24 mouse cellular contexts compared by ENCODE assay signal in the genomic region with DNA sequence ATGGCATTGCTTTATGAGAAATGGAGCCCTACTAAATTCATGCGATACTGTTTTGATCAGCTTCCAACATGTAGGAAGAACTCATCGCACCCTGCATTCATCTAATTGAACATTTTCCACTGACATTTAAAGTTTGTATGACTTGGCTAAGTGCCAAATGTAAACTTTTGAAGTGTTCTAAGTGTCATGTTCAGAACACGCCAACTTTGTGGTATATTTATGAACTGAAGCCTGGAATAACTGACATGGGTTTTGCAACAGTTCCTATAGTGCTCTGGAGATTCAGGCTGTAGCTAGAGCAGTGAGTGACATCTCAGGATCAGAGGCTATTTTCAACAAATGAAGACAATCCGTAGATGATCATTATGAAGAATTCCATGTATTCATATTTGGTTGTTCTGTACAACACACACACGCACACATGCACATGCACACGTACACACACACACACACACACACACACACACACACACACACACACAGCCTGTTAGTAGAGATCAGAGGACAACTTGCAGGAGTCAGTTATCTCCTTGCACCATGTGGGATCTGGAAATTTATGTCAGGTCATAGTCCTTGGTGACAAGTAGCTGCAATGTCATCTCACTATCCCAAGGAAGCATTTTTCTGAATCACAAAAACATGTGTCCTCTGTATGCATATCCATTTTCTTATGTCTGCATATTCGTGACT.
"Had no signal": no experiment of that assay in that cellular context is flagged by ENCODE, and none has a peak within 500 bp of the region (broad histone marks: within the 10 kb centered on the region; RNA-seq: fewer than 3 reads in every experiment).

No protein-coding gene starts in this region.

- H3K27ac ChIP-seq: heart, embryonic 10.5 days; hindbrain, embryonic 10.5 days; hindbrain, embryonic 12.5 days; hindbrain, embryonic 14.5 days; intestine, embryonic 15.5 days; layer of hippocampus, adult 2 months; left cerebral cortex, adult 2 months; limb, embryonic 13.5 days had no signal

- H3K9ac ChIP-seq: heart, embryonic 12.5 days; hindbrain, embryonic 12.5 days; hindbrain, embryonic 14.5 days; intestine, embryonic 15.5 days; limb, embryonic 13.5 days had no signal

- H3K9me3 ChIP-seq: heart, embryonic 10.5 days; heart, embryonic 12.5 days; hindbrain, embryonic 10.5 days; hindbrain, embryonic 12.5 days; intestine, embryonic 15.5 days; limb, embryonic 13.5 days had no signal

- H3K36me3 ChIP-seq: heart, embryonic 10.5 days; heart, embryonic 12.5 days; hindbrain, embryonic 10.5 days; hindbrain, embryonic 12.5 days; intestine, embryonic 15.5 days; limb, embryonic 13.5 days had no signal

- DNase-seq: gastrocnemius, postnatal 10 days; gastrocnemius, postnatal 25 days; heart, adult 18-20 months; heart, postnatal 10 days; heart, postnatal 4 days; kidney, adult 18-20 months; kidney, adult 8-10 months; kidney, postnatal 10 days; kidney, postnatal 25 days; kidney, postnatal 4 days; liver had no signal

- H3K4me2 ChIP-seq: heart, embryonic 12.5 days; hindbrain, embryonic 12.5 days; hindbrain, embryonic 14.5 days; intestine, embryonic 15.5 days; limb, embryonic 13.5 days; liver, embryonic 11.5 days had no signal

- H3K4me3 ChIP-seq: heart, embryonic 10.5 days; heart, embryonic 12.5 days; hindbrain, embryonic 10.5 days; hindbrain, embryonic 12.5 days; intestine, embryonic 15.5 days; layer of hippocampus, adult 2 months; left cerebral cortex, adult 2 months; limb, embryonic 13.5 days had no signal

- H3K4me1 ChIP-seq: heart, embryonic 10.5 days; heart, embryonic 12.5 days; hindbrain, embryonic 10.5 days; hindbrain, embryonic 12.5 days; intestine, embryonic 15.5 days; limb, embryonic 13.5 days had no signal

- H3K27me3 ChIP-seq: heart, embryonic 12.5 days; hindbrain, embryonic 12.5 days; intestine, embryonic 15.5 days; limb, embryonic 13.5 days had no signal

- ATAC-seq: hindbrain, embryonic 16.5 days; inflammation-experienced regulatory T-cells, adult 6 months; intestine, embryonic 15.5 days; intestine, postnatal 0 days had no signal
